Mouse (Mus musculus): Measurements from ENCODE around the gene Sorl1. TPM values are rescaled to one million over a fixed set of nuclear protein-coding genes. Genes with fewer than 3 reads are reported as not detected.
A peak's percentile ranks its signal among the peaks of the same experiment; 100 is the strongest.

Gene Sorl1
- polyA plus RNA-seq, 1 experiment from 2014 or later, result 9.3 TPM

DNA sequence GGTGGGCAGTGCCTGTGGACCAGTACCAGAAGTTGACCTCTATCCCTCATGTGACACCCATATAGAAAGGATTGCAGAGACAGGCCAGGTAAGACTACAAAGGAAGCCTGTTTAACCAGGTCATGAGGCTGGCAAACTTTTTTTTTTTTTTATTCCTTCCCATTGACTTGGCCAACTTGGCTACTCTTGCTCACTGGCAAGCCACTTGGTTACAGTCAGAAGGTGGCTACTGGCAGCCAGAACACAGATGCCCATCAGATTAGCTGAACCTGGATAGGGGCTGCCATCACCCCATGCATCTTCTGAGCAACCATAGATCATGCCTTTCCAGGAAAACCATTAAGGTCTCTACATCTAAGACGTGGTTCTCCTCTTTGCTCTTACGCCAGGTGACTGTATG lies 31.3 kb downstream of the Sorl1 start:
- H3K36me3 ChIP-seq (ENCODE audit: control insufficient read depth, insufficient read depth, low read length), result 0 out of 2 replicates have a peak, but pooled peaks cover 4% of the 10 kb centered on the region
- H3K9ac ChIP-seq (ENCODE audit: low read depth, low read length), result no peak overlapping the region
- no peak for DNase-seq (ENCODE audit: low spot score)
- no peaks in the 10 kb centered on the region for H3K27me3 ChIP-seq (replicated peaks; ENCODE audit: control insufficient read depth, insufficient read depth, low read length)
- H3K4me1 ChIP-seq (ENCODE audit: control insufficient read depth, insufficient read depth, low read length), result no peaks in the 10 kb centered on the region
- no peaks in the 10 kb centered on the region for H3K9me3 ChIP-seq (ENCODE audit: control insufficient read depth, low read length)
- H3K4me2 ChIP-seq (ENCODE audit: low read depth, low read length), result no peak overlapping the region
- H3K4me3 ChIP-seq (ENCODE audit: low read depth, low read length), result no peak overlapping the region
- no peak overlapping the region for H3K27ac ChIP-seq (replicated peaks; ENCODE audit: low read depth, low read length)
- 95% methylated on average over 2 of the region's 2 CpGs for WGBS
- ATAC-seq (ENCODE audit: low read depth), result no peak

- no peaks in the 10 kb centered on the region for H3K4me1 ChIP-seq (ENCODE audit: control insufficient read depth, insufficient read depth, low read length)
- WGBS, result 76% methylated on average over 4 of the region's 4 CpGs
- no peaks in the 10 kb centered on the region for H3K9me3 ChIP-seq (ENCODE audit: control insufficient read depth, low read length)
Observed at GRCm38 (mm10) chr9:42091561-42091960, 32.5 kb downstream of the Sorl1 start.

DNA sequence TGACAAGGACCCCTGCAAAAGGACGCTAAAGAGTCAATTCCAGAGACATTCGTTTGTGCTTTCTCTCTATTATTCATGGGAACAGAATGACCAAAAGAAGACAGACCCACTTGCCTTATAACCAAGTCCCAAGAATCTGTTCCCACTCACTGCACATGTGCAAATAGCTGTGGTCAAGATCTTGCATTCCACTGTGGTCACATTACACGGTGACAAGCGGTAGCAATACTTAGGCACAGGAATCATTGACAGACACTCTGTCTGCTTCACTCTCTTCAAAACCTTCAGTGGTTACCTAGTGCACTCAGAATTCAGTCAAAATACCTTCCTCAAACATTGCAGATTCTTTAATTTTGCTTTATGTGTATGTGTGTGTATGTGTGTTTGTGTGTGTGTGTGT lies 36.2 kb downstream of the Sorl1 start:
- ATAC-seq (ENCODE audit: low read depth), result no peak
- WGBS, result 44% methylated on average over 4 of the region's 4 CpGs
- H3K27ac ChIP-seq (replicated peaks; ENCODE audit: low read depth, low read length), result no peak overlapping the region

More at GRCm38 (mm10) chr9:42091561-42091960, 32.5 kb downstream of the Sorl1 start:
- Histone ChIP-seq H3K9ac (ENCODE audit: low read depth, low read length) (no peak overlapping the region), H3K36me3 (ENCODE audit: control insufficient read depth, insufficient read depth, low read length) (0 out of 2 replicates have a peak, but pooled peaks cover 4% of the 10 kb centered on the region), H3K4me3 (ENCODE audit: low read depth, low read length) (no peak overlapping the region), H3K27ac (replicated peaks; ENCODE audit: low read depth, low read length) (no peak overlapping the region), H3K27me3 (replicated peaks; ENCODE audit: control insufficient read depth, insufficient read depth, low read length) (no peaks in the 10 kb centered on the region), H3K4me2 (ENCODE audit: low read depth, low read length) (no peak overlapping the region)
- DNase-seq (ENCODE audit: low spot score) (no peak), ATAC-seq (ENCODE audit: low read depth) (no peak)

GRCm38 (mm10) chr9:42085970-42086369 lies 38.1 kb downstream of the Sorl1 start:
- Histone ChIP-seq H3K4me3 (ENCODE audit: low read depth, low read length) (no peak overlapping the region), H3K36me3 (ENCODE audit: control insufficient read depth, insufficient read depth, low read length) (0 out of 2 replicates have a peak, but pooled peaks cover 11% of the 10 kb centered on the region), H3K4me2 (ENCODE audit: low read depth, low read length) (no peak overlapping the region), H3K27me3 (replicated peaks; ENCODE audit: control insufficient read depth, insufficient read depth, low read length) (no peaks in the 10 kb centered on the region), H3K9me3 (ENCODE audit: control insufficient read depth, low read length) (no peaks in the 10 kb centered on the region), H3K9ac (ENCODE audit: low read depth, low read length) (no peak overlapping the region), H3K4me1 (ENCODE audit: control insufficient read depth, insufficient read depth, low read length) (no peaks in the 10 kb centered on the region), H3K27ac (replicated peaks; ENCODE audit: low read depth, low read length) (no peak overlapping the region)
- no peak for DNase-seq (ENCODE audit: low spot score)
- 92% methylated on average over 13 of the region's 13 CpGs for WGBS
- ATAC-seq (ENCODE audit: low read depth), result no peak

More for the DNA sequence above, 36.2 kb downstream of the Sorl1 start:
- Histone ChIP-seq H3K9ac (ENCODE audit: low read depth, low read length) (no peak overlapping the region), H3K9me3 (ENCODE audit: control insufficient read depth, low read length) (no peaks in the 10 kb centered on the region), H3K4me3 (ENCODE audit: low read depth, low read length) (no peak overlapping the region), H3K36me3 (ENCODE audit: control insufficient read depth, insufficient read depth, low read length) (0 out of 2 replicates have a peak, but pooled peaks cover 4% of the 10 kb centered on the region), H3K4me1 (ENCODE audit: control insufficient read depth, insufficient read depth, low read length) (no peaks in the 10 kb centered on the region), H3K4me2 (ENCODE audit: low read depth, low read length) (no peak overlapping the region), H3K27me3 (replicated peaks; ENCODE audit: control insufficient read depth, insufficient read depth, low read length) (no peaks in the 10 kb centered on the region)
- peak; percentile 50 for DNase-seq (ENCODE audit: low spot score)

DNA sequence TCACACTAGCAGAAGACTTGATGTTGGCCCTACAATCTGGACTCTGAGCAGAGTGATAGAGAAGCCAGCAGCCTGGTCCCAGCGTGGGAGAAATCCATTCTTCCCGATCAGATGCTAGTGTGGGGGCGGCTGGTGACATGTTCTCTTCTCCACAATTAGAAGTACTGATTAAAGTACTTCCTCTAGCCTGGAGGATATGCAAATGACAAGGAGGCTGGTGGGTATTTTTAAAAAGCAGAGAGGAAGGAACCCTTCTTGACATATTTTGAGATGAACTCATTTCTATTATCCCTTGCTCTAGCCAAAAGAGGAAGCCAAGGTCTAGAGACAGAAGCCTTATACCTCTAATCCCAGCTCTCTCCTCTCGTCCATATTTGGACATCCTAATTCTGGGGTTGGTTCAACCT lies 40.4 kb downstream of the Sorl1 start:
- DNase-seq (ENCODE audit: low spot score) (no peak), ATAC-seq (ENCODE audit: low read depth) (no peak)
- Histone ChIP-seq H3K4me2 (ENCODE audit: low read depth, low read length) (no peak overlapping the region), H3K9me3 (ENCODE audit: control insufficient read depth, low read length) (no peaks in the 10 kb centered on the region), H3K9ac (ENCODE audit: low read depth, low read length) (no peak overlapping the region), H3K4me3 (ENCODE audit: low read depth, low read length) (no peak overlapping the region), H3K4me1 (ENCODE audit: control insufficient read depth, insufficient read depth, low read length) (no peaks in the 10 kb centered on the region), H3K27me3 (replicated peaks; ENCODE audit: control insufficient read depth, insufficient read depth, low read length) (no peaks in the 10 kb centered on the region), H3K36me3 (ENCODE audit: control insufficient read depth, insufficient read depth, low read length) (0 out of 2 replicates have a peak, but pooled peaks cover 13% of the 10 kb centered on the region), H3K27ac (replicated peaks; ENCODE audit: low read depth, low read length) (no peak overlapping the region)
- WGBS, result 89% methylated on average over 4 of the region's 4 CpGs

GRCm38 (mm10) chr9:42081681-42082530 lies 42.2 kb downstream of the Sorl1 start:
- H3K9ac ChIP-seq (ENCODE audit: low read depth, low read length), result no peak overlapping the region
- DNase-seq (ENCODE audit: low spot score), result no peak
- 91% methylated on average over 29 of the region's 29 CpGs for WGBS

GRCm38 (mm10) chr9:42080671-42081070 lies 43.4 kb downstream of the Sorl1 start:
- Histone ChIP-seq H3K27ac (replicated peaks; ENCODE audit: low read depth, low read length) (no peak overlapping the region), H3K4me3 (ENCODE audit: low read depth, low read length) (no peak overlapping the region), H3K9ac (ENCODE audit: low read depth, low read length) (no peak overlapping the region), H3K9me3 (ENCODE audit: control insufficient read depth, low read length) (no peaks in the 10 kb centered on the region), H3K27me3 (replicated peaks; ENCODE audit: control insufficient read depth, insufficient read depth, low read length) (no peaks in the 10 kb centered on the region), H3K4me2 (ENCODE audit: low read depth, low read length) (no peak overlapping the region), H3K36me3 (ENCODE audit: control insufficient read depth, insufficient read depth, low read length) (0 out of 2 replicates have a peak, but pooled peaks cover 13% of the 10 kb centered on the region), H3K4me1 (ENCODE audit: control insufficient read depth, insufficient read depth, low read length) (no peaks in the 10 kb centered on the region)
- DNase-seq (ENCODE audit: low spot score) (no peak), ATAC-seq (ENCODE audit: low read depth) (no peak)
- WGBS, result 81% methylated on average over 9 of the region's 9 CpGs

More at GRCm38 (mm10) chr9:42081681-42082530, 42.2 kb downstream of the Sorl1 start:
- Histone ChIP-seq H3K27me3 (replicated peaks; ENCODE audit: control insufficient read depth, insufficient read depth, low read length) (no peaks in the 10 kb centered on the region), H3K9me3 (ENCODE audit: control insufficient read depth, low read length) (no peaks in the 10 kb centered on the region), H3K4me1 (ENCODE audit: control insufficient read depth, insufficient read depth, low read length) (no peaks in the 10 kb centered on the region), H3K27ac (replicated peaks; ENCODE audit: low read depth, low read length) (no peak overlapping the region), H3K36me3 (ENCODE audit: control insufficient read depth, insufficient read depth, low read length) (0 out of 2 replicates have a peak, but pooled peaks cover 13% of the 10 kb centered on the region), H3K4me2 (ENCODE audit: low read depth, low read length) (no peak overlapping the region), H3K4me3 (ENCODE audit: low read depth, low read length) (no peak overlapping the region)
- ATAC-seq (ENCODE audit: low read depth), result no peak

DNA sequence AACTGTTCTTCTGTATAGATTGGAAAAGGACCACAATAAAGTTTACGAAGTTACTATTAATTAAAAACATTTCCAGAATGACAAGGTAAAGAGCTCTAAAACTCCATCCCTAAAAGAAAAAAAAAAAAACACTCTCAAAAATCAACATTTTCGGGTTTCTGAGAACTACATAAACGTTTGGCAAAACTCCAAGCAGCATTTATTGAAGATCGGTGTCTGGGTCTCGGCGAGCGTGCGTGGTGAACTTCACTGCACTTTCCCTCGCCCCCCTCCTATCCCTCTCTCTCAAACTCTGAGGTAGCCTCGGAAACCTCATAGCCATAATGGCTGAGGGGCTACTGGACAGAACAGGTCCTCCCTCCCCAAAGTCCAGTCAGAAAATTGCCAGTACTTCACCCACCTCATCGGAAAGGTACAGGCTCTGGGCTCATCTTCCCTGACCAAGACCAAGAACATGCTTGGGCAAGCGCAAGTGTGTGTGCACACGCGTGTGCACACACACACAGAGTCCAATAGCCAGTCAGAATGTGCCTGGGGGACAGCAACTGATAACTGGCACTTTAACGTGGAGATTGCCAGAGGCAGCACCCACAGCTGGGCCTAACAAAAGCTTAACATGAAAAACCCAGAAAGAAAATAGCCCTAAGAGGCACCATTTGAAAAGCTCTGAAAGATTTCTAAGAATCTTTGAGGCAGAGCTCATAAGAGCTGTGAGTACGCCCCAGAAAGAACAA lies 46.8 kb downstream of the Sorl1 start:
- Histone ChIP-seq H3K9me3 (ENCODE audit: control insufficient read depth, low read length) (no peaks in the 10 kb centered on the region), H3K4me1 (ENCODE audit: control insufficient read depth, insufficient read depth, low read length) (no peaks in the 10 kb centered on the region), H3K27ac (replicated peaks; ENCODE audit: low read depth, low read length) (no peak overlapping the region), H3K36me3 (ENCODE audit: control insufficient read depth, insufficient read depth, low read length) (0 out of 2 replicates have a peak, but pooled peaks cover 13% of the 10 kb centered on the region), H3K4me2 (ENCODE audit: low read depth, low read length) (no peak overlapping the region), H3K27me3 (replicated peaks; ENCODE audit: control insufficient read depth, insufficient read depth, low read length) (no peaks in the 10 kb centered on the region), H3K9ac (ENCODE audit: low read depth, low read length) (no peak overlapping the region), H3K4me3 (ENCODE audit: low read depth, low read length) (no peak overlapping the region)
- ATAC-seq (ENCODE audit: low read depth) (no peak), DNase-seq (ENCODE audit: low spot score) (peak; percentile 51)
- WGBS, result 63% methylated on average over 16 of the region's 16 CpGs
